Mouse (Mus musculus): Measurements from ENCODE around the gene Bcdin3d. TPM values are rescaled to one million over a fixed set of nuclear protein-coding genes. Genes with fewer than 3 reads are reported as not detected.

Bcdin3d gene
- polyA plus RNA-seq, 1 experiment from 2014 or later = 24.6 TPM

- peaks cover 6% of the 10 kb centered on the region; the same call in 1 of the 2 replicates for H3K4me1 ChIP-seq (ENCODE audit: control insufficient read depth, insufficient read depth, low read length)
- H3K27me3 ChIP-seq (ENCODE audit: control insufficient read depth, insufficient read depth, low read length) = no peaks in the 10 kb centered on the region
- no peak overlapping the region for H3K4me3 ChIP-seq (replicated peaks; ENCODE audit: low read depth, low read length)
- H3K4me2 ChIP-seq (ENCODE audit: low read length) = no peak overlapping the region
- 95% methylated on average over 9 of the region's 9 CpGs for WGBS
- peaks cover 67% of the 10 kb centered on the region for H3K36me3 ChIP-seq (ENCODE audit: control insufficient read depth, insufficient read depth, low read length)
- no peak overlapping the region for H3K9ac ChIP-seq (replicated peaks; ENCODE audit: low read length)
- no peaks in the 10 kb centered on the region for H3K9me3 ChIP-seq (ENCODE audit: control insufficient read depth, low read length)
- DNase-seq = no peak
- no peak overlapping the region for H3K27ac ChIP-seq (replicated peaks; ENCODE audit: low read depth, low read length)
- ATAC-seq (ENCODE audit: low FRiP score, low TSS enrichment) = no peak
Measured at GRCm38 (mm10) chr15:99423884-99424283, 50.6 kb downstream of the Bcdin3d start.

DNA sequence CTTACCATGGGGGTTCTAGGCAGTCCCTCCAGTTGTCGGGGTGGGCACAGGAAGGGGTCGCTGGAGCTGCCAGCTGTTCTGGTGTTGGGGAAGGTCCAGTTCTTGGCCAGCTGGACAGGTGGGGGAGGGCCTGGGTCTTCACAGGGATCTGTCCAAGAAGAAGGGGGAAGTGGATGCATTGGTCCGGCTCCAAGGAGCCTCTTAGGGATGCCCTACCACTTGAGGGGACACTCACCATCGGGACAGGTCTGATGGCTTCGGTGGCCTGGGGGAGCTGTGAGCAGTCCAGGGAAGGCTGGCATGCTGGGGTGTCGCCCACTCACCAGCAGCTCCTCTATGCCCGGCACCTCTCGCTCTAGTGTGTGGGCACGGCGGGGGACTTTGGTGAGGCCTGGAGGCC, 51.4 kb downstream of the Bcdin3d start:
- Histone ChIP-seq H3K4me1 (ENCODE audit: control insufficient read depth, insufficient read depth, low read length) (peaks cover 6% of the 10 kb centered on the region; the same call in 1 of the 2 replicates), H3K27ac (replicated peaks; ENCODE audit: low read depth, low read length) (no peak overlapping the region), H3K4me3 (replicated peaks; ENCODE audit: low read depth, low read length) (no peak overlapping the region), H3K9ac (replicated peaks; ENCODE audit: low read length) (no peak overlapping the region), H3K36me3 (ENCODE audit: control insufficient read depth, insufficient read depth, low read length) (peaks cover 62% of the 10 kb centered on the region), H3K27me3 (ENCODE audit: control insufficient read depth, insufficient read depth, low read length) (no peaks in the 10 kb centered on the region), H3K4me2 (ENCODE audit: low read length) (no peak overlapping the region), H3K9me3 (ENCODE audit: control insufficient read depth, low read length) (no peaks in the 10 kb centered on the region)
- DNase-seq (no peak), ATAC-seq (ENCODE audit: low FRiP score, low TSS enrichment) (no peak)
- 91% methylated on average over 10 of the region's 10 CpGs for WGBS

DNA sequence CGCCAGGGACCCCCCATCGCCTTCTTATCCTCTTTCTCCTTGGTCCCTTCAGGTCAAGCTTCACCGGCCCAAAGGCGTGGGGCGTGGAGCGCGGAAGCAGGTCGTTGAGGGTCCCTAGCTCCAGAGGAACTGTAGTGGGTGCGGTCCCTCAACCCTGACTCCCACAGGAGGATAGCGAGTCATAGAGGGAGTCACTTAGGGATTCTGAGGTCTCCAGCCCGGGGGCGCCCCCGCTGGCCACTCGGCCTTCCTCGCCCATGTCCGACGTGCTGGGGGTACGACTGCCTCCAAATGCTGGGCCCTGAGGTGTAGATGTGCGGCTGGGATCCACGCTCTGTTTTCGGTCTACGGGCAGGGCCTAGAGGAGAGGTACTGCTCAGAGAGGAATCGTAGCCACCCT, 52.0 kb downstream of the Bcdin3d start:
- no peak overlapping the region for H3K4me3 ChIP-seq (replicated peaks; ENCODE audit: low read depth, low read length)
- H3K4me2 ChIP-seq (ENCODE audit: low read length) = no peak overlapping the region
- no peak overlapping the region for H3K9ac ChIP-seq (replicated peaks; ENCODE audit: low read length)
- WGBS = 91% methylated on average over 23 of the region's 23 CpGs
- no peaks in the 10 kb centered on the region for H3K27me3 ChIP-seq (ENCODE audit: control insufficient read depth, insufficient read depth, low read length)
- H3K4me1 ChIP-seq (ENCODE audit: control insufficient read depth, insufficient read depth, low read length) = peaks cover 6% of the 10 kb centered on the region; the same call in 1 of the 2 replicates
- no peaks in the 10 kb centered on the region for H3K9me3 ChIP-seq (ENCODE audit: control insufficient read depth, low read length)
- no peak for ATAC-seq (ENCODE audit: low FRiP score, low TSS enrichment)
- peaks cover 56% of the 10 kb centered on the region for H3K36me3 ChIP-seq (ENCODE audit: control insufficient read depth, insufficient read depth, low read length)
- DNase-seq = no peak
- no peak overlapping the region for H3K27ac ChIP-seq (replicated peaks; ENCODE audit: low read depth, low read length)

DNA sequence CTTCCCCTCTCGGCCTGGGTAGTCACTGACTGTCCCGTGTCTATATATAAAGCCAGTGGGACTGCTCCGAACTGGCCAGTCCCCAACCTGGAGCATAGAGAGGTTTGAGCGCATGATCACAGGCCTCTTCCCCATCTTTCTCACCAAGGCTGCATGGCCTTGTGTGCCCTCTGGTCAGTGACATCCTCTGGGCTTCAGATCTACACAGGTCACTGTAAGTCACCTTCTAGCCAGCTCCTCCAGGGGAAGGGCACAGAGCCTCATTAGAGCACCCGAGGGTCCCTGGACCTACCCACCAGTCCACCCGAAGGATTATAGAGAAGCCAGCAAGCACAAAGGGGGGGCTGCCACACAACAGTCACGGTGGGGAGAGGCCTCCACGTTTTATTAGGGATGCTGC, 52.9 kb downstream of the Bcdin3d start:
- no peak for DNase-seq
- Histone ChIP-seq H3K4me2 (ENCODE audit: low read length) (no peak overlapping the region), H3K4me1 (ENCODE audit: control insufficient read depth, insufficient read depth, low read length) (peaks cover 6% of the 10 kb centered on the region; the same call in 1 of the 2 replicates), H3K9ac (replicated peaks; ENCODE audit: low read length) (no peak overlapping the region), H3K27me3 (ENCODE audit: control insufficient read depth, insufficient read depth, low read length) (no peaks in the 10 kb centered on the region), H3K9me3 (ENCODE audit: control insufficient read depth, low read length) (no peaks in the 10 kb centered on the region), H3K36me3 (ENCODE audit: control insufficient read depth, insufficient read depth, low read length) (peaks cover 48% of the 10 kb centered on the region), H3K4me3 (replicated peaks; ENCODE audit: low read depth, low read length) (no peak overlapping the region), H3K27ac (replicated peaks; ENCODE audit: low read depth, low read length) (peak overlapping the region; percentile 32; the same call in 1 of the 2 replicates)
- WGBS = 89% methylated on average over 8 of the region's 8 CpGs
- no peak for ATAC-seq (ENCODE audit: low FRiP score, low TSS enrichment)

DNA sequence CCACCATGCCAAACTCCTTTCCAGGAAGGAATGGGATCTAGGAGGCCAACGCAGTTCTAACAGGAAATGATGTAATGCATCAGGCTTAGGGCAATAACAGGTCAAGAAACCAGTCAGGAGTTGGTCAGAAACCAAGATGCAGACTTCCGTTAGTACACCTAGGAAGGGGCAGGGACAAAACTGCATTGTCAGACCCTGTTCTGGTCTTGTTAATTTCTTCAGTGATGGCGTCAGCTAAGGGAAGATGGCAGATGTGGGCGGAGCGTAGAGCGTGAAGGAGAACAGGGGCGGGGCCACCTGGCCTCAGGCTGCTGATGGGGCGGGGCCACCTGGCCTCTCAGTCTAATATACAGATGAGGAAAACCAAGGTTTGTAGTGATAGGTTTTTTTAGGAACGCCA, 53.4 kb downstream of the Bcdin3d start:
- H3K4me2 ChIP-seq (ENCODE audit: low read length) = no peak overlapping the region
- DNase-seq = no peak

DNA sequence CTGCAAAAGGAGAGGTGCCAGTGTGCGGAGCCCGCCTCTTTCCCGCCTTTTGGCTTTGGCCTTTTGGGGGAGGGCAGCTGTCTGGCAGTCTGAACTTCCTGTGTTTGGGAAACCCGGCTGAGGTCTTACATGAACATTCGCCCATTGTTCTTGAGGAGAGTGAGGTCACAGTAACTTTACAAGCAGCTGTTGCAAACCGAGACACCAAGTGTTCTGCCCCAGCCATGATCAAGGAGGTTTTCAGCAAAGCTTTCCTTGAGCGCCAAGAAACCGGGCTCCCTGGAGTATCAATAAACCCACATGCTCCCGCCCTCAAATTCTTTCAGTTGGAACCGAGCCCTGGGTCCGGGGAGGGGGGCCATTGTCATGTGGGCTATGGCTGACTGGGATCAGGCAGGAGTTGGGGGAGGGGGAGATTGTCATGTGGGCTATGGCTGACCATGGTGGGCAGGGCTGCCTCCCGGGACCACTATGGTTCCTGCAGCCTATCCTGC, 54.0 kb downstream of the Bcdin3d start:
- peak; percentile 62; the same call in 1 of the 2 replicates for ATAC-seq (ENCODE audit: low FRiP score, low TSS enrichment)
- Histone ChIP-seq H3K27ac (replicated peaks; ENCODE audit: low read depth, low read length) (peak overlapping the region; percentile 32), H3K27me3 (ENCODE audit: control insufficient read depth, insufficient read depth, low read length) (no peaks in the 10 kb centered on the region), H3K36me3 (ENCODE audit: control insufficient read depth, insufficient read depth, low read length) (peaks cover 37% of the 10 kb centered on the region), H3K4me2 (ENCODE audit: low read length) (peak overlapping the region; percentile 26), H3K4me3 (replicated peaks; ENCODE audit: low read depth, low read length) (no peak overlapping the region), H3K4me1 (ENCODE audit: control insufficient read depth, insufficient read depth, low read length) (peaks cover 6% of the 10 kb centered on the region; the same call in 1 of the 2 replicates), H3K9me3 (ENCODE audit: control insufficient read depth, low read length) (no peaks in the 10 kb centered on the region), H3K9ac (replicated peaks; ENCODE audit: low read length) (no peak overlapping the region; the same call in 1 of the 2 replicates)
- 2% methylated on average over 12 of the region's 12 CpGs for WGBS
- DNase-seq = peak; percentile 80

More for the DNA sequence above, 53.4 kb downstream of the Bcdin3d start:
- H3K9ac ChIP-seq (replicated peaks; ENCODE audit: low read length) = no peak overlapping the region
- peaks cover 6% of the 10 kb centered on the region; the same call in 1 of the 2 replicates for H3K4me1 ChIP-seq (ENCODE audit: control insufficient read depth, insufficient read depth, low read length)
- H3K36me3 ChIP-seq (ENCODE audit: control insufficient read depth, insufficient read depth, low read length) = peaks cover 42% of the 10 kb centered on the region
- no peaks in the 10 kb centered on the region for H3K27me3 ChIP-seq (ENCODE audit: control insufficient read depth, insufficient read depth, low read length)
- WGBS = 82% methylated on average over 9 of the region's 9 CpGs
- H3K27ac ChIP-seq (replicated peaks; ENCODE audit: low read depth, low read length) = peak overlapping the region; percentile 32
- no peak overlapping the region for H3K4me3 ChIP-seq (replicated peaks; ENCODE audit: low read depth, low read length)
- ATAC-seq (ENCODE audit: low FRiP score, low TSS enrichment) = no peak
- no peaks in the 10 kb centered on the region for H3K9me3 ChIP-seq (ENCODE audit: control insufficient read depth, low read length)

DNA sequence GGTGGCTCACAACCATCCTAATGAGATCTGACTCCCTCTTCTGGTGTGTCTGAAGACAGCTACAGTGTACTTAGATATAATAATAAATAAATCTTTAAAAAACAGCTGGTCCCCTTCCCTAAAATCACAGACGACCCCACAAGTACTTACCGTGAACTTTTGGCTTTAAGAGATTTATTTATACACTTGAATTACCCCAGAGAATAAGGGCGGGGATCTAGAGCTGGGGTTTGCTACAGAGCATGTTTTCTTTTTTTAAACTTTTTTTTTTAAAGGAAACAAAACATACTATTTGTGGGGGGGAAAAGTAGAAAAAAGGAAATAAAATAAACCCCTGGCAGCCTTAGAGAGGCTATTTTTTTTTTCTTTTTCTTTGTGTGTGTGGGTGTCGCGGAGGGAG, 54.4 kb downstream of the Bcdin3d start:
- Histone ChIP-seq H3K4me2 (ENCODE audit: low read length) (peak overlapping the region; percentile 26; the same call in 1 of the 2 replicates), H3K4me1 (ENCODE audit: control insufficient read depth, insufficient read depth, low read length) (peaks cover 6% of the 10 kb centered on the region; the same call in 1 of the 2 replicates), H3K27ac (replicated peaks; ENCODE audit: low read depth, low read length) (peak overlapping the region; percentile 32), H3K36me3 (ENCODE audit: control insufficient read depth, insufficient read depth, low read length) (peaks cover 32% of the 10 kb centered on the region), H3K9me3 (ENCODE audit: control insufficient read depth, low read length) (no peaks in the 10 kb centered on the region), H3K9ac (replicated peaks; ENCODE audit: low read length) (no peak overlapping the region), H3K27me3 (ENCODE audit: control insufficient read depth, insufficient read depth, low read length) (no peaks in the 10 kb centered on the region), H3K4me3 (replicated peaks; ENCODE audit: low read depth, low read length) (no peak overlapping the region)
- ATAC-seq (ENCODE audit: low FRiP score, low TSS enrichment) (no peak), DNase-seq (no peak)
- WGBS = 21% methylated on average over 5 of the region's 5 CpGs

Other genes starting within 250 kb of the Bcdin3d start
- 0.49 and 0.72 TPM in 2 replicates for gene Kcnh3, start 249.9 kb downstream of the Bcdin3d start, polyA plus RNA-seq (2014; fragmentation: Nextera tagmentation; extraction: Ambion mirVana)
- 219 and 239 TPM in 2 replicates for gene Mcrs1, start 222.8 kb downstream of the Bcdin3d start, polyA plus RNA-seq (2014; fragmentation: Nextera tagmentation; extraction: Ambion mirVana)
- 100 and 105 TPM in 2 replicates for gene Prpf40b, start 179.6 kb downstream of the Bcdin3d start, polyA plus RNA-seq (2014; fragmentation: Nextera tagmentation; extraction: Ambion mirVana)
- gene Fam186b, start 178.8 kb downstream of the Bcdin3d start, polyA plus RNA-seq (2014; fragmentation: Nextera tagmentation; extraction: Ambion mirVana) = 0.74 and 1.3 TPM in 2 replicates
- 6.1 and 7.5 TPM in 2 replicates for gene Fmnl3, start 104.2 kb downstream of the Bcdin3d start, polyA plus RNA-seq (2014; fragmentation: Nextera tagmentation; extraction: Ambion mirVana)
- gene Tmbim6, start 81.8 kb downstream of the Bcdin3d start, polyA plus RNA-seq (2014; fragmentation: Nextera tagmentation; extraction: Ambion mirVana) = 233 and 255 TPM in 2 replicates
- 16.8 and 17.6 TPM in 2 replicates for gene Nckap5l, start 17.0 kb downstream of the Bcdin3d start, polyA plus RNA-seq (2014; fragmentation: Nextera tagmentation; extraction: Ambion mirVana)
- gene Faim2, start 53.4 kb upstream of the Bcdin3d start, polyA plus RNA-seq (2014; fragmentation: Nextera tagmentation; extraction: Ambion mirVana) = 17.9 and 19.0 TPM in 2 replicates
- not detected in 2 replicates for gene Aqp2, start 104.3 kb upstream of the Bcdin3d start, polyA plus RNA-seq (2014; fragmentation: Nextera tagmentation; extraction: Ambion mirVana)
- 0.70 and 3.0 TPM in 2 replicates for gene Aqp5, start 116.1 kb upstream of the Bcdin3d start, polyA plus RNA-seq (2014; fragmentation: Nextera tagmentation; extraction: Ambion mirVana)
- 0.93 and 1.1 TPM in 2 replicates for gene Aqp6, start 126.7 kb upstream of the Bcdin3d start, polyA plus RNA-seq (2014; fragmentation: Nextera tagmentation; extraction: Ambion mirVana)
- gene Racgap1, start 176.9 kb upstream of the Bcdin3d start, polyA plus RNA-seq (2014; fragmentation: Nextera tagmentation; extraction: Ambion mirVana) = 42.2 and 64.0 TPM in 2 replicates
- 51.9 and 53.5 TPM in 2 replicates for gene Asic1, start 195.6 kb upstream of the Bcdin3d start, polyA plus RNA-seq (2014; fragmentation: Nextera tagmentation; extraction: Ambion mirVana)
- 127 and 136 TPM in 2 replicates for gene Smarcd1, start 227.4 kb upstream of the Bcdin3d start, polyA plus RNA-seq (2014; fragmentation: Nextera tagmentation; extraction: Ambion mirVana)
- gene Gm17349, start 230.8 kb upstream of the Bcdin3d start, polyA plus RNA-seq (2014; fragmentation: Nextera tagmentation; extraction: Ambion mirVana) = not detected in 2 replicates
- 0.92 and 1.7 TPM in 2 replicates for gene Gpd1, start 242.8 kb upstream of the Bcdin3d start, polyA plus RNA-seq (2014; fragmentation: Nextera tagmentation; extraction: Ambion mirVana)

Measured in midbrain, embryonic 14.5 days (tissue).